Mouse (Mus musculus): Measurements from ENCODE around the gene Usp35. TPM values are rescaled to one million over a fixed set of nuclear protein-coding genes. Genes with fewer than 3 reads are reported as not detected.

The Usp35 gene
- polyA plus RNA-seq, 3 experiments from 2014 or later, result 0.87 to 2.3 (median 2.3) TPM

Other genes with a start within 250 kb of the Usp35 start
- gene Kctd21, start 307 bp upstream of the Usp35 start, polyA plus RNA-seq (2017; shearing (Covaris generic)), result 1 to 10 TPM in 2 of 3 experiments, under 1 TPM in 1; 0.97 to 1.6 (median 1.5) TPM
- gene Alg8, start 39.6 kb upstream of the Usp35 start, polyA plus RNA-seq (2017; shearing (Covaris generic)), result 10 to 100 TPM; 18.9 to 27.2 (median 22.7) TPM
- 100 to 1,000 TPM; 178 to 215 (median 183) TPM for gene Ndufc2, start 68.0 kb upstream of the Usp35 start, polyA plus RNA-seq (2017; shearing (Covaris generic))
- gene Thrsp, start 85.7 kb upstream of the Usp35 start, polyA plus RNA-seq (2017; shearing (Covaris generic)), result under 1 TPM in 2 of 3 experiments, not detected in 1; 0.35 to 0.38 TPM
- gene Kctd14, start 119.3 kb upstream of the Usp35 start, polyA plus RNA-seq (2017; shearing (Covaris generic)), result 1 to 10 TPM in 1 of 3 experiments, under 1 TPM in 2; 0.30 to 1.3 (median 0.53) TPM
- 10 to 100 TPM; 36.7 to 53.5 (median 40.3) TPM for gene Ints4, start 148.9 kb upstream of the Usp35 start, polyA plus RNA-seq (2017; shearing (Covaris generic))
- 10 to 100 TPM; 30.3 to 51.0 (median 45.9) TPM for gene Aamdc, start 247.5 kb upstream of the Usp35 start, polyA plus RNA-seq (2017; shearing (Covaris generic))
- gene Rsf1, start 247.9 kb upstream of the Usp35 start, polyA plus RNA-seq (2017; shearing (Covaris generic)), result 10 to 100 TPM; 22.5 to 31.6 (median 30.1) TPM

All from inflammation-experienced regulatory T-cells, adult 6 months (primary cell).